Mouse (Mus musculus) heart, embryonic 11.5 days (tissue): ENCODE data around the gene BC028528. TPM values are rescaled to one million over a fixed set of nuclear protein-coding genes. Genes with fewer than 3 reads are reported as not detected.

ENCODE experiments used
- ATAC-seq: fragments of 200-750 bp; cut with Nextera tagmentation; replicated peaks from 2 replicates; pipeline ENCODE4 v1.8.0; 2017; ENCODE audit warnings: moderate library complexity; ENCODE audit not compliant: insufficient number of reproducible peaks, low FRiP score, low TSS enrichment
- H3K27ac ChIP-seq: fragments of 300-500 bp; sonication (generic); 2 replicates; pipeline ENCODE4 v1.5.1; 2014; ENCODE audit warnings: mild to moderate bottlenecking, low read depth, low read length
- H3K27me3 ChIP-seq: fragments of 300-500 bp; sonication (generic); 2 replicates; pipeline ENCODE4 v1.6.1; 2014; ENCODE audit warnings: mild to moderate bottlenecking, low read length, mixed read lengths; ENCODE audit not compliant: control insufficient read depth, insufficient read depth
- H3K36me3 ChIP-seq: fragments of 300-500 bp; sonication (generic); 2 replicates; pipeline ENCODE4 v1.6.1; 2014; ENCODE audit warnings: mild to moderate bottlenecking, low read length, moderate library complexity, mixed read lengths; ENCODE audit not compliant: control insufficient read depth, insufficient read depth
- H3K4me1 ChIP-seq: fragments of 300-500 bp; sonication (generic); 2 replicates; pipeline ENCODE4 v1.6.1; 2014; ENCODE audit warnings: low read length; ENCODE audit not compliant: control insufficient read depth, insufficient read depth
- H3K4me2 ChIP-seq: fragments of 300-500 bp; sonication (generic); 2 replicates; pipeline ENCODE4 v1.6.1; 2014; ENCODE audit warnings: mild to moderate bottlenecking, moderate library complexity
- H3K4me3 ChIP-seq: fragments of 300-500 bp; sonication (generic); 2 replicates; pipeline ENCODE4 v1.5.1; 2014; ENCODE audit warnings: low read depth, low read length
- H3K9ac ChIP-seq: fragments of 300-500 bp; sonication (generic); 2 replicates; pipeline ENCODE4 v1.6.1; 2014; ENCODE audit warnings: mild to moderate bottlenecking, low read depth, low read length, moderate library complexity
- H3K9me3 ChIP-seq: fragments of 300-500 bp; sonication (generic); replicated peaks from 2 replicates; pipeline ENCODE4 v1.6.1; 2016; ENCODE audit warnings: low read length; ENCODE audit not compliant: control insufficient read depth
- WGBS: fragments of 180-500 bp; shearing (Covaris S2); extraction: QIAGEN DNeasy Blood & Tissue Kit; methylation state at CpG from one replicate; pipeline ENCODE4 v1.1.7; 2014; ENCODE audit not compliant: insufficient replicate concordance; 5-methylcytosine and 5-hydroxymethylcytosine counted together
- polyA plus RNA-seq: library from polyadenylated mRNA; unstranded; fragments of >200 nt; fragmentation: Nextera tagmentation; extraction: Ambion mirVana; gene quantifications from 2 replicates; pipeline ENCODE4 v1.2.1, GENCODE M21; 2014

BC028528 gene
- polyA plus RNA-seq = 29.3 and 29.5 TPM in 2 replicates

- Histone ChIP-seq H3K4me3 (peak within 1 kb of the TSS; percentile 40), H3K9me3 (no peaks in the 10 kb centered on the region), H3K27me3 (no peaks in the 10 kb centered on the region), H3K9ac (peak within 1 kb of the TSS; percentile 71; the same call in 1 of the 2 replicates), H3K4me1 (peaks cover 14% of the 10 kb centered on the region), H3K4me2 (peak within 1 kb of the TSS; percentile 66), H3K36me3 (no peaks in the 10 kb centered on the region), H3K27ac (peak within 1 kb of the TSS; percentile 88)
- no peak for ATAC-seq
- 22% methylated on average over 12 of the region's 12 CpGs for WGBS
These were observed at the start of gene BC028528 for GRCm38 (mm10) chr3:95891211-95892065. BC028528 (minus strand) TSS chr3:95892005.

DNA sequence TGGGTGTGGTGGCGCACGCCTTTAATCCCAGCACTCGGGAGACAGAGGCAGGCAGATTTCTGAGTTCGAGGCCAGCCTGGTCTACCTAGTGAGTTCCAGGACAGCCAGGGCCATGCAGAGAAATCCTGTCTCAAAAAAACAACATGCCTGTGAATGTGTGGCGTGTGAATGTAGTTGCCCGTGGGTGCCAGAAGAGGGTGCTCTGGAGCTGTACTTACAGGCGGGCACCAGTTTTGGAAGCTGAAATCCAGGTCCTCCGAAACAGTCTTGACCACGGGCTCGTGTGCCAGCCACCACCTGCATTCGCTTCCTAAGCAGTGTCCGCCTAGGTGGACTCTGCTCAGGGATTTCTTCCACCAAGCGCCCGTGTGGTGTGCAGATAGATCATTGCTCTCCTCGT is 47.0 kb upstream of the BC028528 start:
- Histone ChIP-seq H3K36me3 (peaks cover 67% of the 10 kb centered on the region), H3K4me2 (no peak overlapping the region), H3K4me1 (no peaks in the 10 kb centered on the region), H3K9ac (no peak overlapping the region), H3K27me3 (no peaks in the 10 kb centered on the region), H3K4me3 (no peak overlapping the region), H3K27ac (no peak overlapping the region), H3K9me3 (no peaks in the 10 kb centered on the region)
- ATAC-seq = no peak
- 95% methylated on average over 15 of the region's 15 CpGs for WGBS

DNA sequence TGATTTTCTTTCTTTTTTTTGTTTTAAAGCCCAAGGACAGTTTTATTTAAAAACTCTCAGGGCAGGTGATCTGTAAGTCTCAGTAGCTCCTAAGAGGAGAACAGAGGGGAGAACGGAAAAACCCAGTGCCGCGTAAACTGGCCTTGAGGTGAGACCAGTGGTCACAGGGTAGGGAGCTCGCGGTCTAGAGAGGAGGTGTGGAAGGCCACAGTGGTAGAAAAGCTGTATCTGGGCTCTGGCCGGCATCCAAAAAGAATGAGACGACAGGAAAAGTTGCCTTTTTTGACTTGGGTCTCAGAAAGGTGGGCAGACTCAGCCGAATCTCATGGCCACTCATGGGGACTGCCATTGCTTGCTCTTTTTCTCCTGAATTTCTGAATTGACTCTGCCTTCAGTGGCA is 46.4 kb upstream of the BC028528 start:
- no peaks in the 10 kb centered on the region for H3K27me3 ChIP-seq
- H3K9ac ChIP-seq = no peak overlapping the region
- H3K4me3 ChIP-seq = no peak overlapping the region
- no peak for ATAC-seq
- H3K4me2 ChIP-seq = no peak overlapping the region
- no peaks in the 10 kb centered on the region for H3K9me3 ChIP-seq
- peaks cover 67% of the 10 kb centered on the region for H3K36me3 ChIP-seq
- H3K4me1 ChIP-seq = no peaks in the 10 kb centered on the region
- WGBS = 97% methylated on average over 8 of the region's 8 CpGs
- H3K27ac ChIP-seq = no peak overlapping the region

DNA sequence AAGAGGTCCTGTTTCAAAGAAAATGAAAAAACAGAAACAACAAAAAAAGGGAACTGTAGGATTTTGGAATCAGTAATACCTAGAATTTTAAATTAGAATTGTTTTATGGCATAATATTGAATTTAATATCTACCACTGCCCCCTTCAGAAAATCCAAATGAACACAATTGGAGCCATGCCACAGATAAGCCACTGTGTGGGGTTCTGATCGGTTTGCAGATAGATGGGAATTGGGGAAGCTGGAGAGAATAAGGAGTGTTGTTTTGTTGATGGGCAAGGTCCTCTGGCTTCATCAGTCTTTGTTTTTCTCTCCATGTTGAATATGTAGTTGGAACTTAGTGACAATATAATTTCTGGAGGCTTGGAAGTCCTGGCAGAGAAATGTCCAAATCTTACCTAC is 42.6 kb upstream of the BC028528 start:
- no peak overlapping the region for H3K9ac ChIP-seq
- no peak overlapping the region for H3K4me3 ChIP-seq
- H3K4me1 ChIP-seq = peaks cover 7% of the 10 kb centered on the region; the same call in 1 of the 2 replicates
- no peak for ATAC-seq
- H3K27ac ChIP-seq = no peak overlapping the region
- H3K9me3 ChIP-seq = no peaks in the 10 kb centered on the region
- 90% methylated on average over 1 of the region's 1 CpGs for WGBS
- no peaks in the 10 kb centered on the region for H3K27me3 ChIP-seq
- peaks cover 45% of the 10 kb centered on the region for H3K36me3 ChIP-seq
- H3K4me2 ChIP-seq = no peak overlapping the region

DNA sequence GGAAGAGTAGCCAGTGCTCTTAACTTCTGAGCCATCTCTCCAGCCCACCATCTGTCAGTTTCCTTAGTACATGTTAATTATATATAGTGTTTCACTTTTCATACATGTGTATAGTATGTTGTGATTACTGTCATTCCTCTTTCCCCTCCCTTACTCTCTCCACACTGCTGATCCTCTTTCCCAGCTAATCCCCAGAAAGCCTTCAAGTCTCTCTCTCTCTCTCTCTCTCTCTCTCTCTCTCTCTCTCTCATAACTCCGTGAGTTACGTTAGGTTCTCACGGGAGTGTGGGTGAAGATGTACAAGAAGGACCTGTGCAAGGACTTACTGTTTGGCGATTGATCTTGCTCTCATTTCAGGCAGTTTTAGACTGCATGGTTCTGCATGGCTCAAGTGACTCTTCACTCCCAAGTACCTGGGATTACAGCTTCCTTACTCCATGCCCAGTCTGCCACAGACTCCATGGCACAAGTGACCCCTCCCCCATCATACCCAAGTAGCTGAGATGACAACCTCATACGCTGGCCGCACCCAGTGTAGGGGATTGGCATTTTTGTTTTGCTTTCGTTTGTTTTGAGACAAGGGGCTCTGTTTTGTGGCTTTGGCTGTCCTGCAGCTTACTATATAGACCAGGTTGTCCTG is 41.4 kb upstream of the BC028528 start:
- Histone ChIP-seq H3K27me3 (no peaks in the 10 kb centered on the region), H3K9me3 (no peaks in the 10 kb centered on the region), H3K27ac (no peak overlapping the region), H3K4me2 (no peak overlapping the region), H3K36me3 (peaks cover 35% of the 10 kb centered on the region), H3K4me1 (peaks cover 7% of the 10 kb centered on the region; the same call in 1 of the 2 replicates), H3K9ac (no peak overlapping the region), H3K4me3 (no peak overlapping the region)
- WGBS = 92% methylated on average over 7 of the region's 7 CpGs
- ATAC-seq = no peak

DNA sequence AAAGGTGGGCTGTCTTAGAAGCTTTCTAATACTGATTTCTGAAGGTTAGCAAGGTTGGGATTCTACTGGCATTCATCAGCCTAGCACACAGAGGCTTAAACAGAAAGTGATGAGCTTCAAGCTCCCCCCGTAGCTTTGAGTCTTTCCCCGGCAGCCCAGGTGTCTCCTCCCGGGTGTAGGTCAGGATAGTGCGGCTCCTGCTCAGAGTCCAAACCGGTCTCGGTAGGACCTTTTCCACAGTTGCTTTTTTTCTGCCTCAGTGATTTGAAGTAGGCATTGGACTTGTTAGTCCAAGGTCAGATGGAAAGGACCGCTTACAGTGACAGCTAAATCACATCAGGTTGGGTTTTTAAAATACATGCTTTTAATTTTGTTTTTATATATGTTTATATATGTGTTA is 40.8 kb upstream of the BC028528 start:
- Histone ChIP-seq H3K4me3 (no peak overlapping the region), H3K4me1 (peaks cover 7% of the 10 kb centered on the region; the same call in 1 of the 2 replicates), H3K27me3 (no peaks in the 10 kb centered on the region), H3K9me3 (no peaks in the 10 kb centered on the region), H3K9ac (no peak overlapping the region), H3K36me3 (peaks cover 29% of the 10 kb centered on the region), H3K27ac (no peak overlapping the region), H3K4me2 (no peak overlapping the region)
- 89% methylated on average over 7 of the region's 7 CpGs for WGBS
- no peak for ATAC-seq

DNA sequence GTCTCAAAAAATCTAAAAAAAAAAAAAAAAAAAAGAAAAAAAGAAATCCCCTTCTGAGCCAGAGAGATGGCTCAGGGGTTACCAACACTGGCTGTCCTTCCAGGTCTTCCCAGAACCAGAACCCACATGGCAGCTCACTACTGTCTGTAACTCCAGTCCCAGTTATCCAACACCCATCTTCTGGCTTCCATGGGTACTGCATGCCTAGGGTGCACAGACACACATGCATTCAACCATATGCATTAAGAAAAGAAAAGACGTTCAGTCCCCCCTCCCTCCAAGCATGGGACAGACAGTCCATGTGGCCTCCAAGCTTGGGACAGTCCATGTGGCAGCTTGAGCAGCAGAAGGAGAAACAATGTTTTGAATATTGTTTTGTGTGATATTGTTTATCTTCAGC is 40.4 kb upstream of the BC028528 start:
- Histone ChIP-seq H3K36me3 (peaks cover 24% of the 10 kb centered on the region), H3K9me3 (no peaks in the 10 kb centered on the region), H3K4me3 (no peak overlapping the region), H3K9ac (no peak overlapping the region), H3K4me2 (no peak overlapping the region), H3K27me3 (no peaks in the 10 kb centered on the region), H3K4me1 (peaks cover 7% of the 10 kb centered on the region; the same call in 1 of the 2 replicates), H3K27ac (no peak overlapping the region)
- ATAC-seq = no peak
- 68% methylated on average over 1 of the region's 1 CpGs for WGBS

GRCm38 (mm10) chr3:95931471-95931870 is 39.7 kb upstream of the BC028528 start:
- peaks cover 18% of the 10 kb centered on the region for H3K36me3 ChIP-seq
- no peak overlapping the region for H3K4me2 ChIP-seq
- 89% methylated on average over 1 of the region's 1 CpGs for WGBS
- ATAC-seq = no peak
- peaks cover 7% of the 10 kb centered on the region; the same call in 1 of the 2 replicates for H3K4me1 ChIP-seq
- H3K4me3 ChIP-seq = no peak overlapping the region
- H3K27ac ChIP-seq = no peak overlapping the region
- H3K27me3 ChIP-seq = no peaks in the 10 kb centered on the region
- H3K9ac ChIP-seq = no peak overlapping the region
- no peaks in the 10 kb centered on the region for H3K9me3 ChIP-seq
